In the genomic region with DNA sequence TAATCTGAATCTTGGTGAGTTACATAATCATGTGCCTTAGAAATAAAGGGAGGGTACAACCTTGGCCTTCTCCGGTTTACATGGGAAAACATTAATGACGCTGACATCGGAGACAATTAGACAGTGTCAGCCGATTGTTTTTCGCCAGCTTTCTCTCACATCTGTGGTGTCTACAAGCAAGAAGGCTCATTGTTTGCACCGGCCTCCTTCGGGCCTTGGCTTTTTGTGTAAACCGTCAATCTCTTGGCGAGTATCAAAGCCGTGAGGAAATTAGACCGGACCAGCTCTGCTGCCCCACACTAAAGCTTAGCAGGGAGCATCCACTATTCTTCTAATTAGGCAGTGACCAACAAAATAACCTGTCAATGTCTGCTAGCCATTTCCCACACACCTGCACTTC, we compare ENCODE assay signal across 17 mouse cellular contexts. TPM values are rescaled to one million over a fixed set of nuclear protein-coding genes. Genes with fewer than 3 reads are reported as not detected.
A peak's percentile ranks its signal among the peaks of the same experiment; 100 is the strongest.
DNase-seq lines count a peak whose midpoint lies in the region; ATAC-seq and TF ChIP-seq lines count a peak whose summit lies in the region.
"Had no signal": no experiment of that assay in that cellular context is flagged by ENCODE, and none has a peak within 500 bp of the region (broad histone marks: within the 10 kb centered on the region; RNA-seq: fewer than 3 reads in every experiment).

No protein-coding gene starts in this region.

- no peaks in the 10 kb centered on the region for H3K9me3 ChIP-seq in forebrain, embryonic 15.5 days
- no peaks in the 10 kb centered on the region for H3K9me3 ChIP-seq in midbrain, embryonic 13.5 days
- H3K9me3 ChIP-seq: heart, embryonic 15.5 days; limb, embryonic 15.5 days had no signal

- no peak overlapping the region for H3K4me3 ChIP-seq in forebrain, embryonic 15.5 days
- no peak overlapping the region for H3K4me3 ChIP-seq in midbrain, embryonic 13.5 days (replicated peaks)
- H3K4me3 ChIP-seq: erythroblast, embryonic 14.5 days; heart, embryonic 15.5 days; limb, embryonic 15.5 days had no signal

- H3K4me1 ChIP-seq in forebrain, embryonic 15.5 days: peaks cover 40% of the 10 kb centered on the region
- H3K4me1 ChIP-seq in midbrain, embryonic 13.5 days (replicated peaks): peaks cover 27% of the 10 kb centered on the region
- H3K4me1 ChIP-seq: heart, embryonic 15.5 days; limb, embryonic 15.5 days had no signal

- H3K36me3 ChIP-seq in forebrain, embryonic 15.5 days: no peaks in the 10 kb centered on the region
- H3K36me3 ChIP-seq in midbrain, embryonic 13.5 days: no peaks in the 10 kb centered on the region
- H3K36me3 ChIP-seq: heart, embryonic 15.5 days; limb, embryonic 15.5 days had no signal

- 5% methylated on average over 11 of the region's 11 CpGs for WGBS in forebrain, embryonic 15.5 days
- 4% methylated on average over 11 of the region's 11 CpGs for WGBS in midbrain, embryonic 13.5 days

- peak; percentile 46 for ATAC-seq in forebrain, embryonic 15.5 days (replicated peaks)
- ATAC-seq in midbrain, embryonic 13.5 days: peak; percentile 66; the same call in 1 of the 2 replicates
- no peak for ATAC-seq in activated CD4-positive, CD25-positive, alpha-beta regulatory T cell, adult 4 months
- ATAC-seq: inflammation-experienced regulatory T-cells, adult 6 months; liver, postnatal 0 days had no signal

- peak; percentile 91 for DNase-seq in brain, embryonic 14.5 days (ENCODE audit: low read depth)
- DNase-seq in embryo, embryonic 11 days: peak; percentile 58
- DNase-seq in thymus, postnatal 14 days: no peak
- DNase-seq in lung, postnatal 25 days (ENCODE audit: low spot score): no peak
- DNase-seq: adrenal gland, postnatal 36 days; liver, postnatal 0 days; thymus, postnatal 25 days had no signal

- peaks cover 11% of the 10 kb centered on the region; the same call in 1 of the 2 replicates for H3K27me3 ChIP-seq in forebrain, embryonic 15.5 days
- H3K27me3 ChIP-seq in midbrain, embryonic 13.5 days: peaks cover 60% of the 10 kb centered on the region
- H3K27me3 ChIP-seq: limb, embryonic 15.5 days had no signal

- no peak overlapping the region for H3K9ac ChIP-seq in forebrain, embryonic 15.5 days (replicated peaks)
- no peak overlapping the region for H3K9ac ChIP-seq in midbrain, embryonic 13.5 days (replicated peaks)
- H3K9ac ChIP-seq: heart, embryonic 15.5 days; limb, embryonic 15.5 days; liver, postnatal 0 days had no signal

- H3K27ac ChIP-seq in forebrain, embryonic 15.5 days (replicated peaks): peak overlapping the region; percentile 17; the same call in 1 of the 2 replicates
- H3K27ac ChIP-seq in midbrain, embryonic 13.5 days: no peak overlapping the region
- H3K27ac ChIP-seq: heart, embryonic 15.5 days; kidney, postnatal 0 days; limb, embryonic 15.5 days; macrophage; stomach, postnatal 0 days had no signal

- 0 out of 2 replicates have a peak overlapping the region, but pooled peaks have one; percentile 4 for H3K4me2 ChIP-seq in forebrain, embryonic 15.5 days (replicated peaks)
- peak overlapping the region; percentile 31 for H3K4me2 ChIP-seq in midbrain, embryonic 13.5 days (replicated peaks)
- H3K4me2 ChIP-seq: heart, embryonic 15.5 days; limb, embryonic 15.5 days had no signal

- TF ChIP-seq POLR2A in brain, embryonic 14.5 days (IDR thresholded peaks at IDR 0.05; ENCODE audit: borderline replicate concordance, extremely low read depth, insufficient read depth, insufficient read length, poor library complexity, severe bottlenecking): no peak

- no peak for TF ChIP-seq CTCF in brain, embryonic 14.5 days (IDR thresholded peaks at IDR 0.05; ENCODE audit: borderline replicate concordance, extremely low read depth, insufficient read depth, insufficient read length)

RNA-seq across cellular contexts. Expression of a gene that starts 36.7 kb away (rescaled TPM):
- polyA plus RNA-seq in brain, embryonic 14.5 days (2012; rRNA removed): 10.5 and 22.5 TPM in 2 replicates
- 5.0 and 5.5 TPM in 2 replicates for polyA plus RNA-seq in forebrain, embryonic 15.5 days (2015; fragmentation: Nextera tagmentation; extraction: Ambion mirVana)
- 0.32 and 0.40 TPM in 2 replicates for polyA plus RNA-seq in midbrain, embryonic 13.5 days (2015; fragmentation: Nextera tagmentation; extraction: Ambion mirVana)
- not detected for polyA plus RNA-seq in activated CD4-positive, CD25-positive, alpha-beta regulatory T cell, adult 4 months (2017; shearing (Covaris generic))
- polyA plus RNA-seq: erythroblast, embryonic 14.5 days; heart, embryonic 15.5 days; inflammation-experienced regulatory T-cells, adult 6 months; kidney, postnatal 0 days; limb, embryonic 15.5 days; liver, postnatal 0 days; macrophage; stomach, postnatal 0 days had no signal

RNA-seq across cellular contexts. Expression of a gene that starts 57.3 kb away (rescaled TPM):
- polyA plus RNA-seq in brain, embryonic 14.5 days (2012; rRNA removed): 46.4 and 51.1 TPM in 2 replicates
- 58.6 and 73.1 TPM in 2 replicates for polyA plus RNA-seq in forebrain, embryonic 15.5 days (2015; fragmentation: Nextera tagmentation; extraction: Ambion mirVana)
- polyA plus RNA-seq in midbrain, embryonic 13.5 days (2015; fragmentation: Nextera tagmentation; extraction: Ambion mirVana): 15.5 and 19.0 TPM in 2 replicates
- under 1 TPM; 0.19 to 0.33 TPM for polyA plus RNA-seq in activated CD4-positive, CD25-positive, alpha-beta regulatory T cell, adult 4 months (2017; shearing (Covaris generic))
- polyA plus RNA-seq: erythroblast, embryonic 14.5 days had no signal

Comparison
In these comparisons a context has a peak if more than half of its experiments do, and no peak if none do; other contexts are left out.
1. DNase-seq: peak in brain, embryonic 14.5 days (single experiment) and embryo, embryonic 11 days (single experiment); none in thymus, postnatal 14 days (single experiment) and lung, postnatal 25 days (single experiment).
2. RNA of a gene that starts 57.3 kb away (polyA plus RNA-seq): 58.6 to 73.1 TPM in forebrain, embryonic 15.5 days, 46.4 to 51.1 TPM in brain, embryonic 14.5 days and 15.5 to 19.0 TPM in midbrain, embryonic 13.5 days; 0.19 to 0.33 TPM in activated CD4-positive, CD25-positive, alpha-beta regulatory T cell, adult 4 months; every median in the first group is over 10 times any median in the second.